Mouse (Mus musculus) left cerebral cortex, adult 2 months (tissue): ENCODE data around the gene Ccm2. TPM values are rescaled to one million over a fixed set of nuclear protein-coding genes. Genes with fewer than 3 reads are reported as not detected.
A peak's percentile ranks its signal among the peaks of the same experiment; 100 is the strongest.

Source experiments
- DNase-seq, 2 experiments: peaks; one replicate each; pipeline ENCODE4 v3.0.0; 2021 to 2022; ENCODE audit warnings: low spot score in 2 of 2, mixed read lengths in 1 of 2; ENCODE audit errors: extremely low spot score in 1 of 2
- H3K27ac ChIP-seq: fragments of 200-600 bp; 2 replicates; pipeline ENCODE4 v1.8.1; 2022
- H3K4me3 ChIP-seq: fragments of 200-600 bp; 2 replicates; pipeline ENCODE4 v1.8.1; 2022
- CTCF ChIP-seq: fragments of 200-600 bp; IDR thresholded peaks from 2 replicates; pipeline ENCODE4 v1.8.1; 2022; ENCODE audit warnings: antibody characterized with exemption, mild to moderate bottlenecking, moderate library complexity
- intact Hi-C: fragments of 180-260 bp; cut with DNase I; formaldehyde crosslinking; loops from one replicate; pipeline ENCODE4 v1.15.1; 2025
- total RNA-seq, 2 experiments: library from RNA; stranded (reverse); gene quantifications; 2 replicates each; pipeline ENCODE4 v1.2.3; 2021

Gene Ccm2
- total RNA-seq, 2 experiments from 2014 or later = 51.3 to 69.5 TPM

DNA sequence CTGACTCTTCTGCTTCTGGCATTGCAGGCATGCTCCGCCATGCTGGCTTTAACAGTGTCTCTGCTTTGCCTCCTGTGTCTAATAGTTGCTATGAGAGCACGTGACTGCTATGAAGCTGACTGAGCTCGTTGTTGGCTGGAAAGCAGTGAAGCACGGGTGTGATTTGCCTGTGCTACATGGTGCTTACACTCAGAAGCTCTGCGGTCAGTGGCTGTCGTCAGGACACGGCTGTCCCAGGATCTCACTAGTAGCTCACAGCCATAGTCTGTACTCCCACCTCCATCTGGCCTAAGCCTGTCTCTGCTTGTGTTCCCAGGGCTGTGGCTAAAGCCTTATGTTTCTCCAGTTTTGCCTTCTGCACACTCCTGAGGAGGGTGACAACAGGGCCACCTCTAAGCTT lies 41.6 kb downstream of the Ccm2 start:
- no peak overlapping the region for H3K27ac ChIP-seq
- no peak for TF ChIP-seq CTCF
- DNase-seq = no peak
- intact Hi-C loops = no loop called here
- H3K4me3 ChIP-seq = no peak overlapping the region

DNA sequence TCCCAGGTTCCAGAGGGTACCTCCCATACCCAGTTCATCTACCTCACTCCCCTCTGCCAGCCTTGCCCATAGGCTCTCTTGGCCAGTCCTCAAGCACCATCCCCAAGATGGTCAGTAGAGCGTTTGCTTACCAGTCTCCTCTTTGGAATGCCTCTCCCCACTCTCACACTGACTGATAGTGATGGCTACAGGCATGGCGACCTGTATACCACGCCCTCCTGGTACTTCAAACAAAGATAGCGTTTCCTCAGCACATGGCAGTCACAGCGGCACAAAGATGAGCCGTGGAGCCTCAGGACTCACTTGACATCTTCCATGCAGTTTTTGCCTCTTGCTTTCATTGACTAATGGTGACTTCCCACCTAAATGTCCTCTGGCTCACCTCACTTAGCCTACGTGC lies 43.2 kb downstream of the Ccm2 start:
- DNase-seq = no peak
- intact Hi-C loops = no loop called here
- no peak for TF ChIP-seq CTCF
- H3K27ac ChIP-seq = no peak overlapping the region
- H3K4me3 ChIP-seq = no peak overlapping the region

DNA sequence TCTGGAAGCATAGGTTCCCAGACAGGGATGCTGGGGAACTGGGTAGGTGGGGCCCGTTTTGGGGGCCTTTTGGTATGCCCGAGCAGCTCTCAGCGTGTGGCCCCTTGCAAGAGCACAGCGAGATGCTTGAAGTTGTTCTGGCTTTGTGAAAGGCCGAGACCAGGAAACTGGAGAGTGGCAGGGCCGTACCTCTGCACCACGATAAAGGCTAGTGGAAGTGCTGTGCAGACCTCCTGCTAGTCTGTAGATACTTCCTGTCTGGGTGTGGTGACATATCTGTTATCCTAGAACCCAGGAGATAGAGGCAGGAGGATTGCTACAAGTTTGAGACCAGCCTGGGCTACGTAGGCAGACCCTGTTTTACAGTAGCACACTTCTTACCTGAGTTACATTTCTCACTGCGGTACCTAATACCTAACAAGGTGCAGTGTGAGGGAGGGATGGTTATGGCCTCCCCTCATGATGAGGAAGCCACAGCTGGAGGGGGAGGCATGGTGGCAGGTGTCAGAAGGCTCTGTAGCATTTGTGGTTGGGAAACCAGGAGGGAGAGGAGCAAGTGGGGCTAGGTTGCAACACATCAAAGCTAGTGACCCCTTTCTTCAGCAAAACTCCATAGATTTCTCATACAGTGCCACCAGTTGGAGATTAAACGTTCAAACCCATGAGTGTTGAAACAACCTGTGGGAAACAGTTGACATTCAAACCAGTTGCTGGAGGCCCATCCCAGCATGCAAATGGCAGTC lies 44.4 kb downstream of the Ccm2 start:
- H3K27ac ChIP-seq = no peak overlapping the region
- intact Hi-C loops = no loop called here
- no peak for DNase-seq
- no peak overlapping the region for H3K4me3 ChIP-seq
- no peak for TF ChIP-seq CTCF

DNA sequence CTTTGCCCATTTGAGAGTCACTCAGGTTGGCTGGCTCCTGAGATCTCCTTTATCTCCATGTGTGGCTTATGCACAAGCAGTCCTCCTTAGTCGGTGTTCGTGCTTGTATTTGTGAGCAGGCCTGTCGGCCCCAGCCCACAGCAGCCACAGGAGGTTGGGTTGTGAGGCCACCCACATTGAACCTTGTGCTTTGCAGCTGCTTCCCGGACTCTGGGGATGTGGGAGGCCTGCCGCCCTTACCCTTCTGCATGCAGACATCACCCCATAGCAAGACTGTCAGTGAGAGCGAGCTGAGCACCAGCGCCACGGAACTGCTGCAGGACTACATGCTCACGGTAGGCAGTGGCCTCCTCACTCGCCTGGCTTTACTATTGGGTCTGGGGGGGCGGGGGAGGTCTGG lies 46.7 kb downstream of the Ccm2 start:
- TF ChIP-seq CTCF = no peak
- H3K4me3 ChIP-seq = no peak overlapping the region
- no peak overlapping the region for H3K27ac ChIP-seq
- no peak for DNase-seq
- intact Hi-C loops = no loop called here

DNA sequence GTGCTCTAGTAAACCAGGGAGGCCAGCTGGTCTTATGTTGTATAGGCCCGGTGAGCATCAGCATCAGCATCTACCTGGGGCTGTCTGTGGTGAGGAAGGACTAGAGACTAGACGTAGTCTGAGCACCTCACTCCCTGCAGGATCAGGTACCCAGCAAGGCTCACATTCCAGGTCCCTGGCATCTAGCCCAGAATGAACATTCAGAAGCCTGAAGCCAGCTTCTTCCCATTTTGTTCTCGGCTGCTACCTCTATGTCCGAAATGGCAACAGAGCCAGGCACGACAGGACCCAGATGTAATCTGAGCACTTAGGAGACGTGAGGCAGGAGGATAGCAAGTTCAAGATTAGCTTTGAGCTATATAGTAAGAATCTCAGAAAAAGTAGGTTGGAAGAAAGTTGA lies 48.2 kb downstream of the Ccm2 start:
- no peak for DNase-seq
- intact Hi-C loops = no loop called here
- no peak for TF ChIP-seq CTCF
- no peak overlapping the region for H3K4me3 ChIP-seq
- no peak overlapping the region for H3K27ac ChIP-seq

DNA sequence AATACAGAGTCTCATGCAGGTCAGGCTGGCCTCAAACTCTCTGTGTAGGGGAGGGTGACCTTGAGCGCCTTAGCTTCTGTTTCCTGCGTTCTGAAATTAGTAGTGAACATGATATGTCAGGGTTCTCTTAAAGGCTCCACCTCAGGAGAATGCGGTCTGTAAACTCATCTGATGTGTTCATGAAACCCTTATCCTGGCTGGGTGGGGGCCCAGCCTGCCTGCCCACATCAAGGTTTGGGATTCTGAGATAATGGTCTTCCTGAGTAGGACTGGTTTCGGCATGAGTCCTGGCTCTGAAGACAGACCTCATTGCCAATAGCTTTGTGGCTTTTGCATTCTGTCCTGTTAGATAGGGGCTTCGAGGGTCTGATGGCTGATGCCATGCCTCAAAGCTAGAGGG lies 48.7 kb downstream of the Ccm2 start:
- Histone ChIP-seq H3K27ac (no peak overlapping the region), H3K4me3 (no peak overlapping the region)
- DNase-seq = no peak
- intact Hi-C loops = no loop called here
- TF ChIP-seq CTCF = no peak

DNA sequence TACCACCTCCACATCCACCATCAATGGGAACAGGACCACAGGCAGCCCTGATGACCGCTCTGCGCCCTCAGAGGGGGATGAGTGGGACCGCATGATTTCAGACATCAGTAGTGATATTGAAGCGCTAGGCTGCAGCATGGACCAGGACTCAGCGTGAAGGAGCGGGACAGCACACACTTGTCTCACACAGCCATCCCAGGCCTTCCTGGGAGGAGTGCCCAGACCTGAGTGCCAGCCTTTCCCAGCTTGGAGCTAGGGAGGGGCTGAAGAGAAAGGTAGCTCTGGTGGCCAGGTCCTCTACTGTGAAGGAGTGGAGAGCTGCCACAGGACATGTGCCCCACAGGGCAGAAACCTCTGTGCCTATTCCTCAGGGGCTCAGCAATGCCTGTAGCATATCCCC lies 49.5 kb downstream of the Ccm2 start:
- Histone ChIP-seq H3K4me3 (no peak overlapping the region), H3K27ac (no peak overlapping the region)
- intact Hi-C loops = no loop called here
- no peak for DNase-seq
- no peak for TF ChIP-seq CTCF

DNA sequence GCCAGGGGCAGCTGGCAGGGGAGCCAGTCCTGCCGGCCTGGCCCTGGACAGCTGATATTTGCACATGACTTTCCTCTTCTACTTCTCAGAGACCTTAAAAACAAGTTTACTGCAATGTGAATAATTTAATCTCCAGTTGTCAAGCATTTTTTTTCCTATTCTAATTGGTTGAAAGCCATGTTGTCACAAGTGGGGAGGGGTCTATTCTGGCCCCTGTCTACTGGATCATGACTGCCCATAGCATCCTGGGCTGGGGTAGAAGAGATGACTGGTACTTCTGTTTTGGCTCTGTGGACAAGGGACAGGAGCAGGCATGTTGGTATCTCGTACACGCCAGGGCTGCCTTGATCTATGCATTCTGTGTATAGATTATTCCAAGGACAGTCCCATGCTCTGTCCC lies 49.9 kb downstream of the Ccm2 start:
- no peak for TF ChIP-seq CTCF
- no peak overlapping the region for H3K4me3 ChIP-seq
- H3K27ac ChIP-seq = no peak overlapping the region
- DNase-seq = no peak
- intact Hi-C loops = no loop called here

DNA sequence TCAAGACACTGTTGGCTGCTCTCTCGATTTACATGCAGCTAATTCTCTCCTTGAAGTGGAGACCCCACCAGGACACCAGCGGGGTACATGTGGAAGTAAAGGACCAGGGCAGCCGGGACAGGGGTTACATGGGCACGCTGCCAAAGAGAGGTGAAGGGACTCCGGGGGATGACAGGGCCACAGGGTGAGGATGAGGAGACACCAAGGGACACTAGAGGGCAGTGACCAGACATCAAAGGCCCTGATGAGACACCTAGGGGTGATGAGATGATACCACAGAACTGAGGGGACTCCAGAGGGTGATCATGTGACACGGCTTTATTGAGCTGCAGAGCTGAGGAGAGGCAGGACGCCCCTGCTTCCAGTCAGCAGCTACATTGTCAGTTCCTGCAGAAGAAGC lies 50.8 kb downstream of the Ccm2 start:
- peak overlapping the region; percentile 76; the same call in 1 of the 2 replicates for H3K27ac ChIP-seq
- intact Hi-C loops = no loop called here
- TF ChIP-seq CTCF = no peak; the same call in 1 of the 2 replicates
- H3K4me3 ChIP-seq = no peak overlapping the region
- DNase-seq = no peak

DNA sequence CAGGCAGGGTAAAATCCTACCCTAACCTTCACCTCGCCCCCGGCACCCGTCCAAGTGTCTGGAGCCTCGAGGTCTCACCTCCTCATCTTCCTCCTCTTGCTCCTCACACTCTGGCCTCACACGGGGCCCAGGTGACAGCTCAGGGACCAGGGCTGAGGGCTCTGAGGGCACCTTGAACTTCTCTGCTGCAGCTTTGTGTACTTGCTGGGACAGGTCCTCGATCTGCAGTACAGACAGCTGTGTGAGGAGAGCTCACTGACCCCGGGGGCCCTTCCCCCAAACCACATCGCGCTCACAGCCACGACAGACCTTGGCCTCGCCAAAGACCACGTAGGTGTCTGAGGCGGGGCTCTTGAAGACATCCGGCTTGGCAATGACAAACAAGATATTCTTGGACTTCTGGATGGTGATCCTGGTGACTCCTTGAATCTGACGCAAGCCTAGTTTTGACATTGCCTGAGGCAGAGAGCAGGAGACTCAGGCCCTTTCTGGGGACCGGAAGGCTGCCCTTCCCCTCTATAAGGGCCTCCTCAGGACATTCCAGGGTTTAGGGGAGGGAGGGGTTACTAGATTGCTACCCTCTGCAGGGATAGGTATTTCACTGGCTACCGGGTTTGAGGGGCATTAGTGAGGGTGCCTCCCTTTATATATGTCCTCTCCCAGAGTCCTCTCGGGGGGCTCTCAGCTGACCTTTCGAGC lies 51.7 kb downstream of the Ccm2 start:
- peak in 1 of 2 experiments; percentile 33 for DNase-seq
- Histone ChIP-seq H3K27ac (peak overlapping the region; percentile 76), H3K4me3 (peak overlapping the region; percentile 21)
- TF ChIP-seq CTCF = no peak
- intact Hi-C loops = no loop called here

DNA sequence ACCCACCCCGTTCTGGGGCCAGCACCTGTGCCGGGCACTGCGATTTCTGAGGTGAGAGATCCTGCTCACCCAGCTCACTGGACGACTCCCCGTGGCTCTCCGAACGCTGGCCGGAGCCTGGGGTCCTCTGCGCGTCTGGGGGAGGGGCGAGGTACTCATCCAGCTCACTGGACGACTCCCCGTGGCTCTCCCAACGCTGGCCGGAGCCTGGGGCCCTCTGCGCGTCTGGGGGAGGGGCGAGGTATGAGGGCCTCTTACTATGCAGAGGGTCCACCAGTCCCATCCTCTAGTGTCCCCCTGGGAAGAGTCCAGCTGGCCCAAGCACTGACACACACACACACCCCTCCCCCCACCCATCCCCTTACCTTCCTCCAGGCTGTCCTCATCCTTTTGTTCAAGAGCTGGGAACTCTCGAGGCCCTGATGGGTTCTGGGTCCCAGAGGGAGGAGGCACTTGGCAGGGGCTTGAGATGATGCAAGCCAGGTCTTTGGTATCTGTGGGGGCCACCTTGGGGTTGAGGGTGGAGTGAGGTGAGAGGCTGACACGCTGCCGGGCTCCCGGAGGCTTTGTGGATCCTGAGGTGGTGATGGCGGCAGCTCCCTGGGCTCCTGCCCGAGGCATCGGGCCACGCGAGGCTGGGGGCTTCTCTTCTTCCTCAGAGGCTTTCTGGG lies 52.5 kb downstream of the Ccm2 start:
- intact Hi-C loops = no loop called here
- no peak for TF ChIP-seq CTCF
- DNase-seq = no peak
- H3K4me3 ChIP-seq = peak overlapping the region; percentile 21
- H3K27ac ChIP-seq = peak overlapping the region; percentile 76

DNA sequence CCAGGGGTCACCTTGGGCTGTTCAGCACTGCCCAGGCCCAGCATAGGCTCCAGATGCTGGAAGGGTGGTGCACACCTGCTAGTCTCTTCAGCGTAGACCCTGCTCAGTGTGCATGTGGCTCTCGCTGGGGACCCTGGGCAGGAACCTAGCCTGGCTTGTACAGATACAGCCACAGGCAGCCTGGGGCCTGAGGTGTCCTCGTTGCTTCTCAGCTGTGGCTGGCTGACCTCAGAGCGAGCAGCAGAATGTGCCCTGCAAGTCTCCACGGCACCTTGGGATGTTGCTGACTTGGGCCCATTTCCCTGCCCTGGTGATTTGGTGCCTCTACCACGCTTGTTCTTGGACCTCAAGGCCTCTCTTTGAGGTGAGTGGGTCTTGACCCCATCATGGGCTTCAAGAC lies 53.1 kb downstream of the Ccm2 start:
- no peak for TF ChIP-seq CTCF
- intact Hi-C loops = no loop called here
- DNase-seq = no peak
- H3K4me3 ChIP-seq = no peak overlapping the region
- peak overlapping the region; percentile 67 for H3K27ac ChIP-seq
